Mouse (Mus musculus) kidney, adult 9 months (tissue): Measurements from ENCODE around the gene Mid2.
A peak's percentile ranks its signal among the peaks of the same experiment; 100 is the strongest.
"Not testable (repeated sequence)": the region's sequence is repeated elsewhere in the genome, so short reads cannot be mapped to it uniquely, and the experiment has no call there.

Source experiments
- DNase-seq: peaks from one replicate; pipeline ENCODE4 v3.0.0; 2022

Gene Mid2

DNA sequence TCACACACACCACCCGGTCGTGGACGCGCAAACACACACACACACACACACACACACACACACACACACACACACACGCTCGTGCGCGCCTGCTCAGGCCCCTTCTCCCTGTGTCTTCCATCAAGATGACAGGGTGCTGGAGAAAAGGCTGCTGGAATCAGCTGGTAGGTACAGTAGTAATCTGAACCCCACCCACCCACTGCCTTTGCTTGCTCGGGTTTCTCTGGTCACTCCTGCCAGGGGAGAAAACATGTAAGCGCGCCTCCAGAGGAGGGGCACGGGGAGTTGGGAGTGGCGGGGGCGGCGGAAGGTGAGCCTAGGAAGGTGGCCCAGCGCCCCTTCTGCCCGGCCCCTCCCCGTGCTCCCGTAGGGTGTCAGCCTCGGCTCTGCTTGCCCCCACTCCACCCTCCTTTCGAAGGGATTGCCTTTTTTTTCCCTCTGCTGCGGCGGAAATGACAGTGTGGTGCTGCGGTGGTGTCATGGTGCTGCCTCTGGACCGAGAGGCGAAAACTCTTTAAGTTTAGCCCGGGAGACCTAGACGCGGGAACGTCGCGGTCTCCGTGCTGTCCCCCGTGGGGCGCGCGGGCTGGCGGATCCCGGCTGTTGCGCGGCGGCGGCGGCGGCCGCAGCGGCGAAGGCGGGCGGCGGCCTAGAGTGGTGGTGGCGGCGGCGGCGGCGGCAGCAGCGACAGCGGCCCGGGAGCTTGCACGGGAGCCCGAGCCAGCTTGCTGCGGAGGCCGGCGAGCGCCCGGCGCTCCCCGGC lies at the start of gene Mid2:
Gene Mid2 (plus strand): TSS at position 121 of the 763 bp plus-strand sequence.
- peak; percentile 38 for DNase-seq

DNA sequence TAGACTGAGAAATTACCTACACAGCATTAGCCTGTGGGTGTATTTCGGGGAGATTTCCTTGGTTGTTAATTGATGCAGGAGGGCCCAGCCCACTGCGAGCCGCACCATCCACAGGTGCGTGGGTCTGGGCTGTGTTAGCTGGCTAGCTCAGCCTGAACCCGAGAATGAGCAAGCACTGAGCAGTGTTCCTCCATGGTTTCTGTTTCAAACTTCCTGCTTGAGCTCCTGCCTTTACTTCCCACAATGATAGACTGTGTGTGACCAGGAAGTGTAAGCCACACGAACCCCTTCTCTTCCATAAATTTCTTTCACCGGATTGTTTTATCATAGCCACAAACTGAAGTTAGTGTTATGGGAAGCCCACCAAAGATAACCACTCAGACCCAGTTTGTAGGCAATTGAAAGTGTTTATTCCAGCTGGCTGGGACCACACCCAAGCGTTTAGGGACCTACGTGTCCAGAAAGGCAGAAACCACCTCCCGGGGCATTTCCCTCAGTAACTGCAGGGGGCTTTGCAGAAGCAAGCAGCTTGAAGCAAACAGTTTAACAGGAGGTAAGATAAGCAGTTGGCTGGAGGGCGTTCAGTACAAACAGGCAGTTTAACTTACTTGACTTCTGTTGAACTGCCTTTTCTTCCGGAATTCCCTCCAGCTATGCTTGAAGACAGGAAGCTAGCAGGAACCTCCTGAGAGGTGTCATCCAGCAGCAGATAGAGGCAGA lies 39.4 kb upstream of the Mid2 start:
- no peak for DNase-seq

DNA sequence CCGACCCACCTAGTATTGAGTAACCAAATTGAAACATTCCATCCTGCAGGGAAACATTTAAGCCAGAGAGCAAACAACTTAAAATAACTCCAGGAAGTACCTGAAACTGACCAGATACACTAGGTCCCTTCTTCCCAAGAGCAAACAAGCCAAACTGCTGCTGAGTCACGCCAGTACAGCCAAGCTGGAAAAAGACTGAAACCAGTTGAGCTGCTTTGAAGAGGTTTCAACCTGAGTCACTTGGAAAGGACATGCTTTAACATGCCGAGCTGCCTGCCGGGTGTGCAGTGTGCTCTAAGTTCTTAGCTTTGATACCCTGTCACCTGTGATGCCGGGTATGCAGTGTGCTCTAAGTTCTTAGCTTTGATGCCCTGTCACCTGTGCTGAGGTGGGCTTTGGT lies 26.4 kb upstream of the Mid2 start:
- DNase-seq: no peak

DNA sequence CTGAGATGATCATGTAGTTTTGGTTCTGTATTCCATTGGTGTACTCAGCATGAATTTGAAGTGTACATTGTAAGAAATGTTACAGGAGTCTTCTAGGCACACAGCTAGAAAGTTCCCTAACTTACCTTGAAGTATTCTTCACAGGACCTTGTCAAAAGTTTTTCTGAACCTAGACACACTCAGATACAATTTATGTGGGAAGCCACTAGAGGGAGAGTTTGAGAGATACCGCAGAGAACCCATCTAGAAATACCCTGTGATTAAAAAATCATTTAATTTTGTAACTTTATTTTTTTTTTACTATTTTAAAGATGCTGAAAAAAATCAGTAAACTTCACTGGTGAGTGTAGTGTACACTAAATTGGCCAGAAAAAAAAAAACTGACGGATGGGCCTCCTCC lies 24.8 kb upstream of the Mid2 start:
- no peak for DNase-seq

DNA sequence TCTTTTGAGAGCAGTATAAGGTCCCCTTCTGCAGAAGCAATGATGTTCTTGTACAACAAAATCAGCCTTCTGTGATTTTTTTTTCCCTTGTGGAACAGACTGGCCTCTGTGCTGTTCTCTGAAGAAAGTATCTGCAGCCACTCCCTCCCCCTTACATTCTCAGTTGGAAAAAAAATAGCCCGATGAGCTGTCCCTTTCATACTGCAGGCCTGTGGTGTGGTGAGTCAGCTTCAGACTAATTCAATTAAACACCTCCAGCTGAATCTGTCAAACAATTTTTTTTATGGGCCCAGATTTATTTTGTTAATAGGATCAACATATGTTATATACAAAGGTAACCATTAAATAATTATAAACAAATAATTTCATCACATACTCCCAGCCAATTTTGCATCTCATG lies 3.7 kb upstream of the Mid2 start:
- no peak for DNase-seq

DNA sequence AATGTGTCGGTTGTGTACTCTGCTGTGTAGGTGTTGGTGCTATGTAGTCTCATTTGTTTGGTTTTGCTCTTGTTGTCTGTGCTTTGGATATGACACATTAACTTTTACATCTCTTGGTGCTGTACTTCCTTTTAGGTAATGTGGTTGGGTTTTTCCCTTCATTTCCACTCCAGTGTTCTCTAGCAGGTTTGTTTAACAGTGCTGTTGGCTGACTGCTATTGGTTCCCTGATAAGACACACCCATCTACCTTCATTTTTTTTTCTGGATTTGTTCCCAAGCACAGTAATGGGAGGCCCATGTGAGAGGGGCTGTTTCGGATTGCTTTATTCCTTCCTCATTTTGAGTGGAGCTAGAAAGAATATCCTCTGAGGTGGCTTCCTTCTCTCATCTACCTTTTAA lies 883 bp upstream of the Mid2 start:
- DNase-seq: no peak

DNA sequence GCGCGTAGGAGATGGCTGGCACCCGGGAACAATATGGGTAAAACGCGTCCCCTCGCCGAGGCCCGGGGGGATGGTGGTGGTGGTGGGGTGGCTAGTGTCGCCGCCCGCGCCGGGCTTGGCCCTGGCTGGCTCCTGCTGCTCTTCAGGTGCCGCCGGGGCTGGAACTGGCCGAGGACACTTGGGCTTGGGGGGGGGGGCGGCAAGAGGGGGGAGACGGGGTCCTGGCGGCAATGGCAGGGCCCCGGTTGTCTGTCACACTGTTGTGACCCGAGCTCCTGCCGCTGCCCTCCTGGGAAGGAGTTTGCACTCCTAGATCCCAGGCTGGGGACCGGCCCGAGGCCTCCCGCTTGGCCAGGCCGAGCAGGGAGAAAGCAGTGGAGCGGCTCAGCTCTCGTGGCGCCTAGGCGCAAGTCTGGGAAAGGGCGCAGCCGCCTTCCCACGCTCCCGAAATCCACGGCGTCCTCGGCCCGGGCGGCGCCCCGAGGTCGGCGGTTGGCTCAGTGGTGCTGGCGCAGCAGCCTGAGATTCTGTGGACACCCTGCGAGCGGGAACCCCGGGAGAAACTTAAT lies 927 bp downstream of the Mid2 start:
- DNase-seq: peak; percentile 34

DNA sequence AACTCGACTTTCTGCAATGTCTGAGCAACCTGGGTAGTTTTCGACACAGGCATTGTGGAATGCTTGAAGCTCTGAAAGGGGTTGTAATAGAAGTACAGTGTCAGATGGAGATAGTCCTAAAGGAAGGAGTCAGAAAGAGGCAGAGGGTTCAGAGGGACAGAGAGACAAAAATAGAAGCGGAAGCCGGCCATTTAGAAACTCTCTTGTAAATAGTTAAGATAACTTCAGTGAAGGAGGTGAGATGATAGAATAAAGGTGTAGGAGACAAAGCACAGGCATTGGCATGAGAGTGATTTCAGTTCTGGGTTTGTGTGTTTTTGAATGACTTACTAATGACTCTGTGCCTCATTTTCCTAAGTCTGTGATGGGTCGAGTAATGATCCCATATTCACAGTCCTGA lies 11.0 kb downstream of the Mid2 start:
- DNase-seq: no peak

DNA sequence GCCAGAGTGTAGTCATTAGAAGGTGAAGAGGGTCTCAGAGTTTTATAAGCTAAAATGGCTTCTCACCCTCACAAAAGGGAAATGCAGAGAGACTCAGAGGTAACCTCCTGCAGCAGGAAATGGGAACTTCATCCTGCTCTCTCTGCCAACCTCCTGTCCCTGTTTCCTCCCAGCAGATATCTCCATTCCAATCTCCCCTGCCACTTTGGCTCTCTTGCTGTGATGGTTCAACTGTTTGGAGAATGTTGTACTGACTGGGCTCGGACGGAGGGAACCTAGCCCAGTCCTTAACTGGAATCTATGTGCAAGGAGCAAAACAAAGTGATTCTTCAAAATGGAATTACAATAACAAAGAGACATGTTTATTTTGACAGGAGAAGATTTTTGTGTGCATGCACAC lies 23.9 kb downstream of the Mid2 start:
- DNase-seq: no peak

DNA sequence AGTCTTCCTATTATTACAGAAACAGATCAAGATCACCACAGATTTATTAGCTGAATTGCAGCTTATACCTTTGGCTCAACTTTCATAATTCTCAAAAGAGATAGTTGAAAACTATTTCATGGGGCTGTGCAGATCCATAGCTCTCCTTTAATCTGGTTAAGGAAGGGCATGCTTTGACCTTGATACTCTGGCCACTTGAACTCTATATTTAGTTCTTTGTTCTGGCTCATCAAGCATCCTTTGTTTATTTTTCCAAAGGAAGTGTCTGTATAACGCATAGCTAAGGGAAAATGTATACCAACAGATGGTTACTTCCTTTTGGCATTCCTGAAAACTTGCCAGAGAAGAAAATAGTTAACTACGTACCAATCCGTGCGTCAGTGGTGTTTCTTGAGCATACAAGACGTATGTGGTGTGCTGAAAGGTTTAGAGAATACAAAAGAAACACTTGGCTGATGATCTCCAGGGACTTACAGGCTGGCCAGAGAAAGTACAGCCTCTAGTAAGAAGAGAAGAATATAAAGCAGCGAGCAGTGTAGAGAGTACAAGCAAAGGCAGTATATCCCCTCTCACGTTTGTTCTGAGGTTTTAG lies 33.6 kb downstream of the Mid2 start:
- not testable (repeated sequence) for DNase-seq

DNA sequence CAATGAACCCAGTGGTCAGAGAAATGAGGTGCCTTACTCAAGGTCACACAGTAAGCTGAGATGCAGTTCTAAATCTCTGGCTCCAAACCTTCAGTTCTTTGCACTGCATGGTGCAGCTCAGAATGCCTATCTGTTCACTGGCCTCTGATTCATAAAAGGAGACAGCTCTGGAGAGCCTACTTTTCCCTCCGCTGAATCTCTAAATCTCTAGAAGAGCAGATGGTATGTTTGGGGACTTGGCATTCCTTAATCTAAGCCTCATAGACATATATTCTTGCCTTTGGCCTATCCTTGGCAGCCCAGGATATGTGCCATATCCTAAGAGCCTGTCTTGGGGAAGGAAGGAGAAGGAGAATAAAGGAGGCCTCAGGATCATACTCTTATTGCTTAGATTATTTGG lies 38.8 kb downstream of the Mid2 start:
- DNase-seq: no peak

DNA sequence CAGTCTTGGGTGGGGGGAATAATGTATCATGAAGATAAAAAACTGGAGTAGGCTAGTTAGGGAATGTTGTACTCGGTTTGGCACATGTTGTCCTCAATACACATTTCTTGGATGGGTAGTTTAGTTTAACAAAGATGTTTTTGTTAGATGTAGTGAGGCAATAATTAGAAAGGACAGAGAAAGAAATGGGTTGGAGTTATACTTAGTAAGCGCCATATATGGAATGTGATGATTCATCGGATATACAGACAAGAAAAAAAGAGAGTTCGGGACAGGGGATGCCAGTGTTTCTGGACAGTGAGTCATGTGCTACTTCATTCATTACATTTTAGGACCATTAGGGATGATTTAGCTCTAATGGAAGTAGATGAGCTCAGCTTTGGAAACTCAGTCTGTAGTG lies 41.7 kb downstream of the Mid2 start:
- DNase-seq: no peak

DNA sequence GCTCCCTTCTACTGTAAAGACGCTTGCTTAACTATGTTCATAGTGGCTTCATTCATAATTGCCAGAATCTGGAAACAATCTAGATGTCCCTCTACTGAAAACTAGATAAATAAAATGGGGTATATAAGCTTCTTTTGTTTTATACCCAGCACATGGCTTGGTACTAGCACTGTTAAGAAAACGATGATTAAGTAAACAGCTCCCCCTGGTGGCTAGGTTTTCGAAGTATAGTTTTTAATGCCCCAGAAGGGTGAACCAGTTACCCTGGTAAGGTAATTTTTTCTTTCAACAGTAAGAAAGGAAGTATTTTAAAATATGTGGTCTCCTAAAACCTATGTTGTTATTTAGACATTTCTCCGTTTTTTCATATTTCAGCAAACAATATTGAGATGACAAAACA lies 58.0 kb downstream of the Mid2 start:
- DNase-seq: peak; percentile 60

DNA sequence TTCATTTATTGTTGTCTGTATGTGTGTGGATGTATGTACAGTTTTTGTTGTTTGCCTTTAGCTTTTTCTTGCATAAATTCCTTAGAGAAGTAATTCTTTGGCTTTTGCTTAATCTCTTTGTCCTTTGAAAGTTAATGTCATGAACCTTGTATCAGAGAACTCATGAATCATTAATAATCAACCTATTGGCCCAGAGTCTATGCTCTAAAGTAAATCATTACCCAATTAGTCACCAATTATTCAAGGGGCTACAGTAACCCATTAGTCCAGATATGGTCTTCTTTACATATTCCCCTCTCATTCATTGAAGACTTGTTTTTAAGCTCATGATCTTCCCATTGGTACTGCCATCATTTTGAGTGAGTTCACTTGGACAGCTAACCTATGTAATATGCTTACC lies 74.6 kb downstream of the Mid2 start:
- peak; percentile 58 for DNase-seq

DNA sequence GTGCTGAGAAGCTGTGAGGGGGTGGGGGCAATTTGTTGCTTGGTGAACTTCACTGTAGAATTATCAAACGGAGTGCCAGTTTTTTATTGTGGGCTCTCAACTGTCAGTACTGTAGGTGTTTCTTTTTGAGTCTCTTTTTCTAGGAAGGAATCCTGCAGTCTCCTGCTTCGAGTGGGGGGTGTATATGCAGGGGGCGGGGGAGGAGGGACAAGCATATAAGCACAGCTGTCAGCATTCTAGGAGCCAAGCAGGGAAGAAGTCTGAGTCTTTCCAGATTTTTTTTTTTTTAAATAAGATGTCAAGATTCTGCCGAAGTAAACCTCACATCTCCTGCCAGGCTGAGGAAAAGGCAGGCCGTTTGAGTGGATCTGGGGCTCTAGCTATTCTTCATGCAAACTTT lies 78.8 kb downstream of the Mid2 start:
- DNase-seq: no peak

DNA sequence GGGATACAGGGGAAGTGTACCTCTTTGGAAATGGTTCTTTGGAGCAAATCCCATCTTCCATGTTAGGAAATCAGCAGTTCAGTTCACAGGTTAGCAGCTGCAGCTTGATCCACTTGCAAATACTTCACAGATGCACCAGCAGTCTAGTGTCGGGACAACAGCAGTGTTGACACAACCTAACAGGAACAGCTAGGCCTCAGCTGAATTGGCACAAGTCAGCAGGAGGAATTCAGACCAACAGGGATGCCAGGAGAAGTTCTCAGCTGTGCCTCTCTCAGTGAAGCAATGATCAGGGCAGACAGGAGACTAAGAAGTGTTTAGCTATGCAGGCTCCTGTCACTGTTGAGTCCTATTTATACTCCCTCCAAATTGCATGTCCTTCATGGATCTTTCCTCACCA lies 105.4 kb downstream of the Mid2 start:
- DNase-seq: no peak

DNA sequence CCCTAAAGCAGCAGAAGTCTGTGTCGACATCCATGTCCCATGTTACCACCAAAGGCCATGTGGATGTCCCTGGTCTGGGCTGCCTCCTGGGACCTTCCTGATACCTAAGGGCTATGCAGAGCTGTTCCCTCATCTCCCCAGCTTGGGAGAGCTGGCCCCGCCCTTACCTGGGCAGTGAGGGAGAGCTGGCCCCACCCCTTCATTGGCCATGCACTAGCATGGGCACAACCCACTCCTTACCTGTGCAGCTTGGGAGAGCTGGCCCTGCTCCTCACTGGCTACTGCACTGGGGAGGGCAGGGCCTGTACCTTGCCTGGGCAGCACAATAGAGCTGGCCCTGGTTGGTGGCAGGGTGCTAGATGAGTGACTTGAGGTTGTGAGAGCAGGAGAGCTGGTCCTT lies 140.9 kb downstream of the Mid2 start:
- no peak for DNase-seq

DNA sequence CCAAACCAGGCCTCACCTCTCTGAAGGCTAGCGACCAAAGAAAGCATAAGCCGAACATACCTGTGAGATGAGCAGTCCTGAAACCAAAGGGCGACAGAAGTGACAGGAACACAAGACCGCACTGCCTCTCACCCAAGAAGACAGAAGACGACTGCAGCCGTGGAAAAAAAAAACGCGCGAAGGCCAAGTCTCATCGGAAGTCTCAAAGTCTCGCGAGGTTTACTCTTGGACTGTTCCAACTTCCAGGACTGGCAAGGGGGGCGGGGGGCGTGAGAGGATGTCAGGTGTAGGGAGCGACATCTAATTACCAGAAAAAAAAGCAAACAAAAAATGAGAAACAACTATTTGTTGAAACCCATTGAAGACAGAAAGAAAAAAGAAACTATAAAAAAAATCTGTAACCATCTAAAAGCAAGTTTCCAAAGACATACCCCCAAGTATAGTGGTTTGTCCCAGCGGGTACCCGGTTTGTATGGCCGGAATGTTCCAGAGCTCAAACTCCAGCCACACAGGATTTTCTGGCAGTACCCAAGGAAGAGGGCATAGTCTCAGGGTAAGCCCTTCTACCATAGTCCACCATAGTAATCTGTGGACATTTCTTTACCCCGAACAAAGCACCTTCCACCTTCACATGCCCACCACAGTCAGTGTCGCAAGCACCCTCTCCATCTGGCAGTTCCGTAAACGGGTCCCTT lies 149.1 kb downstream of the Mid2 start, which contains the start of gene Tex13b:
Gene Tex13b (minus strand): TSS at position 122 of the 695 bp plus-strand sequence.
- DNase-seq: no peak
